Mouse (Mus musculus) midbrain, postnatal 0 days (tissue): ENCODE data around the gene Herc2. TPM values are rescaled to one million over a fixed set of nuclear protein-coding genes. Genes with fewer than 3 reads are reported as not detected.

Experiments used
- ATAC-seq: fragments of 200-750 bp; cut with Nextera tagmentation; 2 replicates; pipeline ENCODE4 v1.8.0; 2017; ENCODE audit warnings: moderate number of reproducible peaks, mild to moderate bottlenecking, moderate TSS enrichment, moderate library complexity; ENCODE audit not compliant: low FRiP score
- DNase-seq: peaks from one replicate; pipeline ENCODE4 v3.0.0-alpha.2; 2015; ENCODE audit warnings: low spot score
- H3K27ac ChIP-seq: fragments of 300-500 bp; sonication (generic); 2 replicates; pipeline ENCODE4 v1.5.1; 2014; ENCODE audit warnings: low read depth, mild to moderate bottlenecking, low read length, mixed read lengths
- H3K27me3 ChIP-seq: fragments of 300-500 bp; sonication (generic); 2 replicates; pipeline ENCODE4 v1.6.1; 2014; ENCODE audit warnings: low read length, control low read depth, mixed read lengths; ENCODE audit not compliant: insufficient read depth
- H3K36me3 ChIP-seq: fragments of 300-500 bp; sonication (generic); 2 replicates; pipeline ENCODE4 v1.6.1; 2014; ENCODE audit warnings: low read length, control low read depth, mixed read lengths; ENCODE audit not compliant: insufficient read depth
- H3K4me1 ChIP-seq: fragments of 300-500 bp; sonication (generic); 2 replicates; pipeline ENCODE4 v1.6.1; 2014; ENCODE audit warnings: mild to moderate bottlenecking, control low read depth, antibody characterized with exemption, low read length, mixed read lengths; ENCODE audit not compliant: insufficient read depth
- H3K4me2 ChIP-seq: fragments of 300-500 bp; sonication (generic); 2 replicates; pipeline ENCODE4 v1.6.1; 2014; ENCODE audit warnings: low read depth, mild to moderate bottlenecking, low read length, mixed read lengths; ENCODE audit not compliant: poor library complexity, severe bottlenecking
- H3K4me3 ChIP-seq: fragments of 300-500 bp; sonication (generic); 2 replicates; pipeline ENCODE4 v1.5.1; 2014; ENCODE audit warnings: low read depth, mild to moderate bottlenecking, low read length, moderate library complexity
- H3K9ac ChIP-seq: fragments of 300-500 bp; sonication (generic); replicated peaks from 2 replicates; pipeline ENCODE4 v1.6.1; 2014; ENCODE audit warnings: mild to moderate bottlenecking, low read length, moderate library complexity, mixed read lengths; ENCODE audit not compliant: poor library complexity, severe bottlenecking
- H3K9me3 ChIP-seq: fragments of 300-500 bp; sonication (generic); 2 replicates; pipeline ENCODE4 v1.6.1; 2016; ENCODE audit warnings: low read length, control low read depth
- CTCF ChIP-seq: IDR thresholded peaks from 2 replicates; pipeline ENCODE4 v1.5.1; 2016; ENCODE audit warnings: antibody characterized with exemption, mild to moderate bottlenecking
- WGBS: fragments of 180-500 bp; shearing (Covaris S2); extraction: QIAGEN DNeasy Blood & Tissue Kit; methylation state at CpG from one replicate; pipeline ENCODE4 v1.1.7; 2014; 5-methylcytosine and 5-hydroxymethylcytosine counted together
- polyA plus RNA-seq: library from polyadenylated mRNA; unstranded; fragments of >200 nt; fragmentation: Nextera tagmentation; extraction: Ambion mirVana; gene quantifications from 2 replicates; pipeline ENCODE4 v1.2.1, GENCODE M21; 2015
- total RNA-seq: library from RNA; depleted of rRNA; stranded (reverse); fragments of >200 nt; gene quantifications from 2 replicates; pipeline ENCODE4 v1.2.3, GENCODE M21; 2014

The Herc2 gene
- total and polyA plus RNA-seq, 2 experiments from 2014 or later, result 47.8 to 89.2 TPM

DNA sequence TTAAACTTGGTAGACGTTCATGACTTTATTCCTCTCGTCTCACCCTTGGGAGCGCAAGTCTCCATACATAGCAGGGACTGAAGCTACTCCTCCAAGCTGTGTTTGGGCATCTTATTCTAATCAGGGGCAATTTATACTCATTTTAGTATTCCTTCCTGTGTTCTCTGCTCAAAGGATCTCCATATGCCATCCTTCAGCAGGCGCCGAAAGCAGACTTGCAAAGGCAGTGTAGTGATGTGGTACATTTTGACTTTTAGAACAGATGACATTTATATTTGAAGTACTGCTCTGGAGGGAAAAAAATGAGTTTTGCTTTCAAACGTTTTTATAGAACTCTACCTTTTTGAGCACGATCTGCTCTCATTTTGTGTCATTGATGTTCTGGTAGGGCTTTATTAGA is 71.0 kb downstream of the Herc2 start:
- Histone ChIP-seq H3K9ac (no peak overlapping the region), H3K27me3 (no peaks in the 10 kb centered on the region), H3K4me2 (no peak overlapping the region), H3K9me3 (no peaks in the 10 kb centered on the region), H3K4me1 (no peaks in the 10 kb centered on the region), H3K27ac (no peak overlapping the region), H3K4me3 (no peak overlapping the region), H3K36me3 (peaks cover 19% of the 10 kb centered on the region)
- DNase-seq (no peak), ATAC-seq (no peak)
- WGBS, result 90% methylated on average over 7 of the region's 7 CpGs
- TF ChIP-seq CTCF, result no peak

- Histone ChIP-seq H3K9ac (no peak overlapping the region), H3K27me3 (no peaks in the 10 kb centered on the region), H3K27ac (no peak overlapping the region), H3K4me1 (no peaks in the 10 kb centered on the region), H3K9me3 (no peaks in the 10 kb centered on the region), H3K4me2 (no peak overlapping the region), H3K4me3 (no peak overlapping the region), H3K36me3 (peaks cover 20% of the 10 kb centered on the region; the same call in 1 of the 2 replicates)
- ATAC-seq (no peak), DNase-seq (no peak)
- no peak for TF ChIP-seq CTCF
- WGBS, result 96% methylated on average over 5 of the region's 5 CpGs
Observed at GRCm38 (mm10) chr7:56121425-56121824, 71.4 kb downstream of the Herc2 start.

DNA sequence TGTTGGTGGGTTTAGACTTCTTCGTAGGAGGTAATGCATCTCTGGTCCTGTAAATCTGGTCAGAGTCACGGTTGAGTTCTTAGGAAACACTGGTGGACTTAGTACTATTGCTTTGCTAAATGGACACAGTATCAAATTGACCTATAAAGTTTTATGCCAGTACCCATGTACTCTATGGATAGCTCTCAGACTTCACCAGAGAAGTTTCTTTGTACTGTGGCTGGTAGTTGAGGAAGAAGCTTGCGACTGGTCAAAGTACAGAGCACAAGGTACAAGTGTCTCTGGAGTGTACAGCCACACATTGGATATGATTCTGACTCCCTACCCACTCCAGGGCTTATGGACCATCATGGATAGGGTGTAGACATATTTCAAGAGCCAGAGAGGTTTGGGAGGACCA is 78.1 kb downstream of the Herc2 start:
- H3K9me3 ChIP-seq, result no peaks in the 10 kb centered on the region
- H3K9ac ChIP-seq, result no peak overlapping the region
- no peak overlapping the region for H3K27ac ChIP-seq
- H3K4me2 ChIP-seq, result no peak overlapping the region
- H3K36me3 ChIP-seq, result peaks cover 28% of the 10 kb centered on the region; the same call in 1 of the 2 replicates
- no peaks in the 10 kb centered on the region for H3K4me1 ChIP-seq
- H3K27me3 ChIP-seq, result no peaks in the 10 kb centered on the region
- TF ChIP-seq CTCF, result no peak
- H3K4me3 ChIP-seq, result no peak overlapping the region
- WGBS, result over 99% methylated on average over 3 of the region's 3 CpGs
- ATAC-seq (no peak), DNase-seq (no peak)

GRCm38 (mm10) chr7:56129577-56129976 is 79.6 kb downstream of the Herc2 start:
- no peak for TF ChIP-seq CTCF
- WGBS, result 91% methylated on average over 3 of the region's 3 CpGs
- no peak for DNase-seq
- no peak for ATAC-seq
- Histone ChIP-seq H3K4me3 (no peak overlapping the region), H3K36me3 (peaks cover 34% of the 10 kb centered on the region), H3K27me3 (no peaks in the 10 kb centered on the region), H3K9me3 (no peaks in the 10 kb centered on the region), H3K27ac (no peak overlapping the region), H3K9ac (no peak overlapping the region), H3K4me2 (no peak overlapping the region), H3K4me1 (no peaks in the 10 kb centered on the region)

DNA sequence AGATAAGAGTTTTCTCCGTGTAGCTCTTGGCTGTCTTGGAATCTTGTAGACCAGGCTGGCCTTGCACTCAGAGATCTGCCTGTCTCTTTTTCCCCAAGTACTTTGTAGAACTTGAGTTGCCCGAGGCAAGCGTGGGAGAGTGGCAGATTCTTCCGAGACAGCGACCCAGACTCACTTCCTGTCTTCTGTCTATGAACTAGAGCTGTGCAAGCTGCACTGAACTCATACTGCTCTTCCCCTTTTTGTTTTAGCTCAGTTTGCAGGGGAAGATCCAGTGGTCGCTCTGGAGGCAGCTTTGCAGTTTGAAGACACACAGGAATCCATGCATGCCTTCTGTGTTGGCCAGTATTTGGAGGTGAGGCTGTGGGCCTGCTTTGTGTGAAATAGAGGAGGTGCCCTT is 81.6 kb downstream of the Herc2 start:
- WGBS, result 90% methylated on average over 6 of the region's 6 CpGs
- Histone ChIP-seq H3K27ac (no peak overlapping the region), H3K9me3 (no peaks in the 10 kb centered on the region), H3K9ac (no peak overlapping the region), H3K36me3 (peaks cover 37% of the 10 kb centered on the region), H3K4me1 (no peaks in the 10 kb centered on the region), H3K4me3 (no peak overlapping the region), H3K27me3 (no peaks in the 10 kb centered on the region), H3K4me2 (no peak overlapping the region)
- no peak for ATAC-seq
- DNase-seq, result no peak
- TF ChIP-seq CTCF, result no peak

DNA sequence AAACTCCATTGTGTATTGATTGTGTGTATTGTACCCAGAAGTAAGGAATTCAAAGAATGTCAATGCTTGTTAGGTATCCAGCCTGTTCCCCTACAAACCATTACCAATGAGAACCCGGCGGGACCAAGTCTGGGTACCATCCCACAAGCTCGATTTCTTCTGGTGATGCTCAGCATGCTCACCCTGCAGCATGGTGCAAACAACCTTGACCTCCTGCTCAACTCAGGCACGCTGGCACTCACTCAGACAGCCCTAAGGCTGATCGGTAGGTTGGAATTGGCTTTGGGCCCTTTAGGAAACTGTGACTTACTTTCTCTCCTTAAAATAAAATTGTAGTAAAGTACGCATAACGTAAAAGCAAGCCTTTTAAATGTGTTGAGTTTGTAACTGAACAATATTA is 88.7 kb downstream of the Herc2 start:
- Histone ChIP-seq H3K36me3 (peaks cover 24% of the 10 kb centered on the region), H3K4me2 (no peak overlapping the region), H3K4me1 (no peaks in the 10 kb centered on the region), H3K27me3 (no peaks in the 10 kb centered on the region), H3K9ac (no peak overlapping the region), H3K4me3 (no peak overlapping the region), H3K9me3 (no peaks in the 10 kb centered on the region), H3K27ac (no peak overlapping the region)
- TF ChIP-seq CTCF, result no peak
- ATAC-seq (no peak), DNase-seq (no peak)
- 90% methylated on average over 7 of the region's 7 CpGs for WGBS
